ENCODE assay signal across 8 mouse cellular contexts in the genomic region with DNA sequence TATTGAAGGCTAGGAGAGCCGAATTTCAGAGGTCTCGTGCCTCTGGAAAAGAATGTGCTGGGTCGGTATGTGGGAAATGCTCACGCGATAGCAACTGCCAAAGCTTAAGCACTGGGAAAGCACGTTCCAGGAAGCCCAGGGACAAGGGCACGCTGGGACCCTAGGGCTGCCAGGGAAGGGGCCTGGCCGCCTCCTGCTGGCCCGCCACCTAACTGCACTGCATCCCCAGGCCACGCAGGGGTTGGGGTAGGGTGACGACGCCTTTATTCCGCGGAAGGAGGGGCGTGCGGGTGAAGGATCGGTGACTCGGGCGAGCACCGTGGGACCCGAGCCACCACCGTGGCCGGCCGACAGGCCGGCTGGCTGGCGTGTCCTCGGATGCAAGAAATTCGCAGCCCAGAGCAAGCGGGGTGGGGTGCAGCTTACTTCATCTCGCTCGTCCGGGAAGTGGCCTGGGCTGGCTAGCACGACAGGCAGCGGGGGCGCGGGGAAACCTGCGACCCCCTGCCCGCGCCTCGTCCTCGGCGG. TPM values are rescaled to one million over a fixed set of nuclear protein-coding genes. Genes with fewer than 3 reads are reported as not detected.
DNase-seq lines count a peak whose midpoint lies in the region; ATAC-seq and TF ChIP-seq lines count a peak whose summit lies in the region.

No protein-coding gene starts in this region.

- WGBS in hindbrain, embryonic 15.5 days: under 1% methylated on average over 42 of the region's 42 CpGs
- under 1% methylated on average over 41 of the region's 42 CpGs for WGBS in limb, embryonic 11.5 days
- WGBS in midbrain, embryonic 12.5 days: under 1% methylated on average over 42 of the region's 42 CpGs
- under 1% methylated on average over 42 of the region's 42 CpGs for WGBS in small intestine, adult 2 months

- no peaks in the 10 kb centered on the region for H3K9me3 ChIP-seq in hindbrain, embryonic 15.5 days
- H3K9me3 ChIP-seq in limb, embryonic 11.5 days (ENCODE audit: control insufficient read depth, low read length): no peaks in the 10 kb centered on the region
- no peaks in the 10 kb centered on the region for H3K9me3 ChIP-seq in midbrain, embryonic 12.5 days

- no peaks in the 10 kb centered on the region for H3K27me3 ChIP-seq in hindbrain, embryonic 15.5 days
- no peaks in the 10 kb centered on the region for H3K27me3 ChIP-seq in limb, embryonic 11.5 days (ENCODE audit: control insufficient read depth, insufficient read depth, low read length)
- peaks cover 21% of the 10 kb centered on the region for H3K27me3 ChIP-seq in midbrain, embryonic 12.5 days
- H3K27me3 ChIP-seq in small intestine, adult 2 months (ENCODE audit: control insufficient read depth, insufficient read depth, low read length): no peaks in the 10 kb centered on the region

- H3K27ac ChIP-seq in hindbrain, embryonic 15.5 days (replicated peaks): peak overlapping the region; percentile 89
- peak overlapping the region; percentile 90 for H3K27ac ChIP-seq in limb, embryonic 11.5 days (replicated peaks; ENCODE audit: low read depth, low read length)
- H3K27ac ChIP-seq in midbrain, embryonic 12.5 days (replicated peaks): peak overlapping the region; percentile 87
- peak overlapping the region; percentile 91 for H3K27ac ChIP-seq in small intestine, adult 2 months (ENCODE audit: insufficient read depth, low read depth, low read length)

- H3K4me2 ChIP-seq in hindbrain, embryonic 15.5 days: peak overlapping the region; percentile 75
- H3K4me2 ChIP-seq in limb, embryonic 11.5 days (ENCODE audit: low read depth, severe bottlenecking): peak overlapping the region; percentile 70
- peak overlapping the region; percentile 83 for H3K4me2 ChIP-seq in midbrain, embryonic 12.5 days (replicated peaks)

- peak; percentile 55; the same call in 1 of the 2 replicates for TF ChIP-seq CTCF in small intestine, adult 2 months (IDR thresholded peaks at IDR 0.05; ENCODE audit: extremely low read depth, insufficient read length, insufficient replicate concordance, low read depth, low read length)

- peak overlapping the region; percentile 78 for H3K9ac ChIP-seq in hindbrain, embryonic 15.5 days
- H3K9ac ChIP-seq in limb, embryonic 11.5 days (ENCODE audit: low read length): peak overlapping the region; percentile 87
- H3K9ac ChIP-seq in midbrain, embryonic 12.5 days (replicated peaks): peak overlapping the region; percentile 74

- peak overlapping the region; percentile 58 for H3K4me3 ChIP-seq in hindbrain, embryonic 15.5 days
- H3K4me3 ChIP-seq in limb, embryonic 11.5 days (ENCODE audit: low read depth, low read length): peak overlapping the region; percentile 63
- H3K4me3 ChIP-seq in midbrain, embryonic 12.5 days: peak overlapping the region; percentile 74
- H3K4me3 ChIP-seq in small intestine, adult 2 months (ENCODE audit: low read depth, low read length): peak overlapping the region; percentile 77

- TF ChIP-seq POLR2A in small intestine, adult 2 months (IDR thresholded peaks at IDR 0.05; ENCODE audit: low read depth, low read length): no peak

- peak; percentile 61 for ATAC-seq in activated CD4-positive, CD25-positive, alpha-beta regulatory T cell, adult 4 months
- peak; percentile 79 for ATAC-seq in hindbrain, embryonic 15.5 days (ENCODE audit: low FRiP score, low read depth)
- peak; percentile 77 for ATAC-seq in limb, embryonic 11.5 days (ENCODE audit: insufficient number of reproducible peaks, low FRiP score, low TSS enrichment, low read depth)
- peak; percentile 85 for ATAC-seq in midbrain, embryonic 12.5 days (ENCODE audit: low FRiP score, low read depth)

- H3K36me3 ChIP-seq in hindbrain, embryonic 15.5 days: no peaks in the 10 kb centered on the region
- H3K36me3 ChIP-seq in limb, embryonic 11.5 days (ENCODE audit: control insufficient read depth, insufficient read depth, low read length): no peaks in the 10 kb centered on the region
- H3K36me3 ChIP-seq in midbrain, embryonic 12.5 days: no peaks in the 10 kb centered on the region
- no peaks in the 10 kb centered on the region for H3K36me3 ChIP-seq in small intestine, adult 2 months (ENCODE audit: control insufficient read depth, insufficient read depth, low read length)

- peak; percentile 77 to 79 for DNase-seq in cerebellum, postnatal 14 days
- DNase-seq in gastrocnemius, adult 18-20 months (ENCODE audit: low spot score): peak; percentile 85
- DNase-seq in limb, embryonic 11.5 days (ENCODE audit: low spot score): peak; percentile 87
- no peak for DNase-seq in MN1 (ENCODE audit: low spot score)

- peaks cover 15% of the 10 kb centered on the region for H3K4me1 ChIP-seq in hindbrain, embryonic 15.5 days (replicated peaks)
- H3K4me1 ChIP-seq in limb, embryonic 11.5 days (ENCODE audit: control insufficient read depth, insufficient read depth, low read length): 0 out of 2 replicates have a peak, but pooled peaks cover under 1% of the 10 kb centered on the region
- H3K4me1 ChIP-seq in midbrain, embryonic 12.5 days: peaks cover 6% of the 10 kb centered on the region; the same call in 1 of the 2 replicates
- peaks cover 19% of the 10 kb centered on the region; the same call in 1 of the 2 replicates for H3K4me1 ChIP-seq in small intestine, adult 2 months (ENCODE audit: control insufficient read depth, insufficient read depth, insufficient read length, low read length)

RNA-seq across cellular contexts. Expression of a gene that starts 0.4 kb away (rescaled TPM):
- polyA plus RNA-seq in activated CD4-positive, CD25-positive, alpha-beta regulatory T cell, adult 4 months (2017; shearing (Covaris generic)): 1 to 10 TPM; 5.3 to 5.4 TPM
- total RNA-seq in gastrocnemius, adult 18-20 months (2021): 10 to 100 TPM; 45.5 to 56.8 TPM
- polyA plus RNA-seq in hindbrain, embryonic 15.5 days (2015; fragmentation: Nextera tagmentation; extraction: Ambion mirVana): 3.0 and 3.4 TPM in 2 replicates
- polyA plus RNA-seq in limb, embryonic 11.5 days (2014; fragmentation: Nextera tagmentation; extraction: Ambion mirVana): 3.5 and 3.9 TPM in 2 replicates
- 2.9 and 4.1 TPM in 2 replicates for polyA plus RNA-seq in midbrain, embryonic 12.5 days (2016; fragmentation: Nextera tagmentation; extraction: Ambion mirVana)
- polyA plus RNA-seq in small intestine, adult 2 months (2012; rRNA removed): 17.7 and 22.0 TPM in 2 replicates

RNA-seq across cellular contexts. Expression of a gene that starts 53.5 kb away (rescaled TPM):
- polyA plus RNA-seq in activated CD4-positive, CD25-positive, alpha-beta regulatory T cell, adult 4 months (2017; shearing (Covaris generic)): 1 to 10 TPM; 4.0 to 6.3 TPM
- total RNA-seq in gastrocnemius, adult 18-20 months (2021): 1 to 10 TPM; 5.9 to 9.6 TPM
- 7.4 and 9.5 TPM in 2 replicates for polyA plus RNA-seq in hindbrain, embryonic 15.5 days (2015; fragmentation: Nextera tagmentation; extraction: Ambion mirVana)
- polyA plus RNA-seq in limb, embryonic 11.5 days (2014; fragmentation: Nextera tagmentation; extraction: Ambion mirVana): 12.8 and 16.4 TPM in 2 replicates
- 8.0 and 11.8 TPM in 2 replicates for polyA plus RNA-seq in midbrain, embryonic 12.5 days (2016; fragmentation: Nextera tagmentation; extraction: Ambion mirVana)
- 17.4 and 27.3 TPM in 2 replicates for polyA plus RNA-seq in small intestine, adult 2 months (2012; rRNA removed)
